Mouse (Mus musculus): ENCODE data around the gene Cdk6. TPM values are rescaled to one million over a fixed set of nuclear protein-coding genes. Genes with fewer than 3 reads are reported as not detected.
A peak's percentile ranks its signal among the peaks of the same experiment; 100 is the strongest.
"Not testable (repeated sequence)": the region's sequence is repeated elsewhere in the genome, so short reads cannot be mapped to it uniquely, and the experiment has no call there.

Gene Cdk6
- polyA plus RNA-seq (2016; fragmentation: Nextera tagmentation; extraction: Ambion mirVana) = 25.7 and 25.9 TPM in 2 replicates

- 1% methylated on average over 59 of the region's 59 CpGs for whole genome bisulfite sequencing
- peak; percentile 76 for DNase-seq (ENCODE audit: low spot score)
- Histone ChIP-seq H3K9me3 (no peaks in the 10 kb centered on the region), H3K4me1 (peaks cover 22% of the 10 kb centered on the region), H3K36me3 (replicated peaks) (no peaks in the 10 kb centered on the region), H3K27me3 (replicated peaks; ENCODE audit: low read depth, poor library complexity, severe bottlenecking) (peaks cover 13% of the 10 kb centered on the region), H3K4me3 (peak within 1 kb of the TSS; percentile 76), H3K27ac (replicated peaks) (peak within 1 kb of the TSS; percentile 89)
Observed at GRCm38 (mm10) chr5:3341111-3341911, at the start of gene Cdk6. Gene Cdk6 (plus strand): TSS chr5:3341485.

- H3K4me1 ChIP-seq = 0 out of 2 replicates have a peak, but pooled peaks cover 6% of the 10 kb centered on the region
- no peaks in the 10 kb centered on the region for H3K9me3 ChIP-seq
- no peaks in the 10 kb centered on the region for H3K36me3 ChIP-seq (replicated peaks)
- no peak for DNase-seq (ENCODE audit: low spot score)
- 84% methylated on average over 4 of the region's 4 CpGs for WGBS
- H3K27me3 ChIP-seq (replicated peaks; ENCODE audit: low read depth, poor library complexity, severe bottlenecking) = 0 out of 2 replicates have a peak, but pooled peaks cover 4% of the 10 kb centered on the region
- H3K4me3 ChIP-seq = no peak overlapping the region
- H3K27ac ChIP-seq (replicated peaks) = no peak overlapping the region
Observed at GRCm38 (mm10) chr5:3293666-3294065, 47.6 kb upstream of the Cdk6 start.

GRCm38 (mm10) chr5:3300801-3301457 lies 40.4 kb upstream of the Cdk6 start:
- no peaks in the 10 kb centered on the region for H3K4me1 ChIP-seq
- H3K4me3 ChIP-seq = no peak overlapping the region
- no peaks in the 10 kb centered on the region for H3K27me3 ChIP-seq (replicated peaks; ENCODE audit: low read depth, poor library complexity, severe bottlenecking)
- no peaks in the 10 kb centered on the region; the same call in 1 of the 2 replicates for H3K9me3 ChIP-seq
- DNase-seq (ENCODE audit: low spot score) = no peak
- H3K36me3 ChIP-seq (replicated peaks) = no peaks in the 10 kb centered on the region
- 86% methylated on average over 12 of the region's 12 CpGs for WGBS
- H3K27ac ChIP-seq (replicated peaks) = no peak overlapping the region

- Histone ChIP-seq H3K4me3 (no peak overlapping the region), H3K36me3 (replicated peaks) (no peaks in the 10 kb centered on the region), H3K27ac (replicated peaks) (no peak overlapping the region), H3K4me1 (no peaks in the 10 kb centered on the region), H3K27me3 (replicated peaks; ENCODE audit: low read depth, poor library complexity, severe bottlenecking) (no peaks in the 10 kb centered on the region), H3K9me3 (no peaks in the 10 kb centered on the region; the same call in 1 of the 2 replicates)
- no peak for DNase-seq (ENCODE audit: low spot score)
- WGBS = 77% methylated on average over 5 of the region's 5 CpGs
Observed at GRCm38 (mm10) chr5:3301535-3301934, 39.8 kb upstream of the Cdk6 start.

GRCm38 (mm10) chr5:3303876-3304275 lies 37.4 kb upstream of the Cdk6 start:
- WGBS = 93% methylated on average over 9 of the region's 9 CpGs
- DNase-seq (ENCODE audit: low spot score) = no peak
- Histone ChIP-seq H3K4me3 (no peak overlapping the region), H3K27ac (replicated peaks) (no peak overlapping the region), H3K27me3 (replicated peaks; ENCODE audit: low read depth, poor library complexity, severe bottlenecking) (no peaks in the 10 kb centered on the region), H3K4me1 (no peaks in the 10 kb centered on the region), H3K36me3 (replicated peaks) (no peaks in the 10 kb centered on the region), H3K9me3 (no peaks in the 10 kb centered on the region; the same call in 1 of the 2 replicates)

GRCm38 (mm10) chr5:3306146-3306545 lies 35.1 kb upstream of the Cdk6 start:
- DNase-seq (ENCODE audit: low spot score) = no peak
- Histone ChIP-seq H3K27ac (replicated peaks) (no peak overlapping the region), H3K9me3 (no peaks in the 10 kb centered on the region; the same call in 1 of the 2 replicates), H3K36me3 (replicated peaks) (no peaks in the 10 kb centered on the region), H3K4me3 (no peak overlapping the region), H3K4me1 (no peaks in the 10 kb centered on the region), H3K27me3 (replicated peaks; ENCODE audit: low read depth, poor library complexity, severe bottlenecking) (no peaks in the 10 kb centered on the region)
- WGBS = 47% methylated on average over 1 of the region's 1 CpGs

GRCm38 (mm10) chr5:3309122-3309521 lies 32.2 kb upstream of the Cdk6 start:
- DNase-seq (ENCODE audit: low spot score) = no peak
- Histone ChIP-seq H3K9me3 (no peaks in the 10 kb centered on the region; the same call in 1 of the 2 replicates), H3K27me3 (replicated peaks; ENCODE audit: low read depth, poor library complexity, severe bottlenecking) (no peaks in the 10 kb centered on the region), H3K36me3 (replicated peaks) (no peaks in the 10 kb centered on the region), H3K4me1 (no peaks in the 10 kb centered on the region), H3K4me3 (no peak overlapping the region), H3K27ac (replicated peaks) (no peak overlapping the region)

GRCm38 (mm10) chr5:3309587-3309986 lies 31.7 kb upstream of the Cdk6 start:
- H3K36me3 ChIP-seq (replicated peaks) = no peaks in the 10 kb centered on the region
- no peaks in the 10 kb centered on the region for H3K27me3 ChIP-seq (replicated peaks; ENCODE audit: low read depth, poor library complexity, severe bottlenecking)
- no peaks in the 10 kb centered on the region for H3K9me3 ChIP-seq
- no peak for DNase-seq (ENCODE audit: low spot score)
- no peaks in the 10 kb centered on the region for H3K4me1 ChIP-seq
- H3K27ac ChIP-seq (replicated peaks) = no peak overlapping the region
- no peak overlapping the region for H3K4me3 ChIP-seq
- 88% methylated on average over 1 of the region's 1 CpGs for WGBS

GRCm38 (mm10) chr5:3311156-3311555 lies 30.1 kb upstream of the Cdk6 start:
- not testable (repeated sequence) for H3K4me1 ChIP-seq; DNase-seq (ENCODE audit: low spot score); H3K36me3 ChIP-seq (replicated peaks); H3K27me3 ChIP-seq (replicated peaks; ENCODE audit: low read depth, poor library complexity, severe bottlenecking); H3K9me3 ChIP-seq; H3K27ac ChIP-seq (replicated peaks); H3K4me3 ChIP-seq
- 91% methylated on average over 7 of the region's 7 CpGs for WGBS

- H3K4me1 ChIP-seq; H3K36me3 ChIP-seq (replicated peaks); H3K4me3 ChIP-seq; H3K27ac ChIP-seq (replicated peaks); H3K9me3 ChIP-seq; H3K27me3 ChIP-seq (replicated peaks; ENCODE audit: low read depth, poor library complexity, severe bottlenecking); DNase-seq (ENCODE audit: low spot score): not testable (repeated sequence)
- WGBS = 82% methylated on average over 5 of the region's 5 CpGs
Observed at GRCm38 (mm10) chr5:3317724-3318123, 23.6 kb upstream of the Cdk6 start.

GRCm38 (mm10) chr5:3320225-3320624 lies 21.1 kb upstream of the Cdk6 start:
- no peak overlapping the region for H3K4me3 ChIP-seq
- WGBS = 20% methylated on average over 1 of the region's 1 CpGs
- no peak for DNase-seq (ENCODE audit: low spot score)
- H3K4me1 ChIP-seq = no peaks in the 10 kb centered on the region
- no peak overlapping the region for H3K27ac ChIP-seq (replicated peaks)
- H3K27me3 ChIP-seq (replicated peaks; ENCODE audit: low read depth, poor library complexity, severe bottlenecking) = no peaks in the 10 kb centered on the region
- no peaks in the 10 kb centered on the region for H3K36me3 ChIP-seq (replicated peaks)
- no peaks in the 10 kb centered on the region for H3K9me3 ChIP-seq

GRCm38 (mm10) chr5:3322052-3322451 lies 19.2 kb upstream of the Cdk6 start:
- 86% methylated on average over 6 of the region's 6 CpGs for WGBS
- Histone ChIP-seq H3K4me1 (no peaks in the 10 kb centered on the region), H3K27ac (replicated peaks) (no peak overlapping the region), H3K4me3 (no peak overlapping the region), H3K36me3 (replicated peaks) (no peaks in the 10 kb centered on the region), H3K9me3 (no peaks in the 10 kb centered on the region), H3K27me3 (replicated peaks; ENCODE audit: low read depth, poor library complexity, severe bottlenecking) (no peaks in the 10 kb centered on the region)
- DNase-seq (ENCODE audit: low spot score) = no peak

- DNase-seq (ENCODE audit: low spot score) = no peak
- H3K4me1 ChIP-seq = no peaks in the 10 kb centered on the region
- H3K27me3 ChIP-seq (replicated peaks; ENCODE audit: low read depth, poor library complexity, severe bottlenecking) = no peaks in the 10 kb centered on the region
- H3K4me3 ChIP-seq = no peak overlapping the region
- 73% methylated on average over 4 of the region's 4 CpGs for WGBS
- no peak overlapping the region for H3K27ac ChIP-seq (replicated peaks)
- no peaks in the 10 kb centered on the region for H3K9me3 ChIP-seq
- H3K36me3 ChIP-seq (replicated peaks) = no peaks in the 10 kb centered on the region
Observed at GRCm38 (mm10) chr5:3324116-3324515, 17.2 kb upstream of the Cdk6 start.

All from embryonic facial prominence, embryonic 10.5 days (tissue).